Mouse (Mus musculus): ENCODE measurements around the gene Gm10799. TPM values are rescaled to one million over a fixed set of nuclear protein-coding genes. Genes with fewer than 3 reads are reported as not detected.

The Gm10799 gene
- polyA plus RNA-seq, 1 experiment, result not detected

GRCm38 (mm10) chr2:104024656-104025055 lies 43.7 kb downstream of the Gm10799 start:
- Histone ChIP-seq H3K4me2 (ENCODE audit: low read depth) (no peak overlapping the region), H3ac (ENCODE audit: control insufficient read depth, insufficient read length) (no peak overlapping the region)
- no peak for TF ChIP-seq MYOG (IDR thresholded peaks at IDR 0.05; ENCODE audit: control insufficient read depth in 1 of 3, insufficient read depth in 1 of 3, insufficient read length in 2 of 3, low read depth in 2 of 3)

GRCm38 (mm10) chr2:104023096-104023495 lies 45.3 kb downstream of the Gm10799 start:
- Histone ChIP-seq H3ac (ENCODE audit: control insufficient read depth, insufficient read length) (no peak overlapping the region), H3K79me2 (ENCODE audit: control insufficient read depth, insufficient read depth) (peaks cover 2% of the 10 kb centered on the region), H3K36me3 (ENCODE audit: control insufficient read depth, insufficient read depth) (no peaks in the 10 kb centered on the region), H3K27me3 (ENCODE audit: control insufficient read depth, insufficient read depth, insufficient read length) (peaks cover 8% of the 10 kb centered on the region), H3K4me3 (no peak overlapping the region), H3K4me2 (ENCODE audit: low read depth) (no peak overlapping the region)
- TF ChIP-seq CEBPB (IDR thresholded peaks at IDR 0.05; ENCODE audit: insufficient read depth, poor library complexity, severe bottlenecking), result no peak
- no peak for TF ChIP-seq USF1 (IDR thresholded peaks at IDR 0.05; ENCODE audit: low read depth)
- no peak for TF ChIP-seq MAX (IDR thresholded peaks at IDR 0.05; ENCODE audit: low read depth)
- no peak for TF ChIP-seq POLR2AphosphoS2 (IDR thresholded peaks at IDR 0.05; ENCODE audit: insufficient read length, low read depth)
- no peak for TF ChIP-seq MYOG (IDR thresholded peaks at IDR 0.05; ENCODE audit: control insufficient read depth in 1 of 3, insufficient read depth in 1 of 3, insufficient read length in 2 of 3, low read depth in 2 of 3)
- no peak for TF ChIP-seq MYOD1 (IDR thresholded peaks at IDR 0.05; ENCODE audit: control insufficient read depth in 1 of 3, insufficient read length in 2 of 3, low read depth in 2 of 3)

More at GRCm38 (mm10) chr2:104024656-104025055, 43.7 kb downstream of the Gm10799 start:
- no peaks in the 10 kb centered on the region for H3K36me3 ChIP-seq (ENCODE audit: control insufficient read depth, insufficient read depth)
- no peak overlapping the region for H3K4me3 ChIP-seq
- peaks cover 3% of the 10 kb centered on the region for H3K27me3 ChIP-seq (ENCODE audit: control insufficient read depth, insufficient read depth, insufficient read length)
- H3K79me2 ChIP-seq (ENCODE audit: control insufficient read depth, insufficient read depth), result peaks cover 17% of the 10 kb centered on the region

Other genes starting within 250 kb of the Gm10799 start
- gene Lmo2, start 110.6 kb downstream of the Gm10799 start, polyA plus RNA-seq (2012; fragmentation: generic; extraction: Trizol), result 0.11 TPM
- gene Fbxo3, start 40.8 kb downstream of the Gm10799 start, polyA plus RNA-seq (2012; fragmentation: generic; extraction: Trizol), result 9.3 TPM
- gene 4931422A03Rik, start 40.2 kb downstream of the Gm10799 start, polyA plus RNA-seq (2012; fragmentation: generic; extraction: Trizol), result 0.19 TPM
- gene Gm10912, start 2.7 kb downstream of the Gm10799 start, polyA plus RNA-seq (2012; fragmentation: generic; extraction: Trizol), result not detected
- gene Cd59b, start 1.3 kb upstream of the Gm10799 start, polyA plus RNA-seq (2012; fragmentation: generic; extraction: Trizol), result not detected
- 12.5 TPM for gene Cd59a, start 27.3 kb upstream of the Gm10799 start, polyA plus RNA-seq (2012; fragmentation: generic; extraction: Trizol)
- gene A930018P22Rik, start 54.2 kb upstream of the Gm10799 start, polyA plus RNA-seq (2012; fragmentation: generic; extraction: Trizol), result 0.08 TPM